8 mouse cellular contexts compared by ENCODE assay signal in the genomic region with DNA sequence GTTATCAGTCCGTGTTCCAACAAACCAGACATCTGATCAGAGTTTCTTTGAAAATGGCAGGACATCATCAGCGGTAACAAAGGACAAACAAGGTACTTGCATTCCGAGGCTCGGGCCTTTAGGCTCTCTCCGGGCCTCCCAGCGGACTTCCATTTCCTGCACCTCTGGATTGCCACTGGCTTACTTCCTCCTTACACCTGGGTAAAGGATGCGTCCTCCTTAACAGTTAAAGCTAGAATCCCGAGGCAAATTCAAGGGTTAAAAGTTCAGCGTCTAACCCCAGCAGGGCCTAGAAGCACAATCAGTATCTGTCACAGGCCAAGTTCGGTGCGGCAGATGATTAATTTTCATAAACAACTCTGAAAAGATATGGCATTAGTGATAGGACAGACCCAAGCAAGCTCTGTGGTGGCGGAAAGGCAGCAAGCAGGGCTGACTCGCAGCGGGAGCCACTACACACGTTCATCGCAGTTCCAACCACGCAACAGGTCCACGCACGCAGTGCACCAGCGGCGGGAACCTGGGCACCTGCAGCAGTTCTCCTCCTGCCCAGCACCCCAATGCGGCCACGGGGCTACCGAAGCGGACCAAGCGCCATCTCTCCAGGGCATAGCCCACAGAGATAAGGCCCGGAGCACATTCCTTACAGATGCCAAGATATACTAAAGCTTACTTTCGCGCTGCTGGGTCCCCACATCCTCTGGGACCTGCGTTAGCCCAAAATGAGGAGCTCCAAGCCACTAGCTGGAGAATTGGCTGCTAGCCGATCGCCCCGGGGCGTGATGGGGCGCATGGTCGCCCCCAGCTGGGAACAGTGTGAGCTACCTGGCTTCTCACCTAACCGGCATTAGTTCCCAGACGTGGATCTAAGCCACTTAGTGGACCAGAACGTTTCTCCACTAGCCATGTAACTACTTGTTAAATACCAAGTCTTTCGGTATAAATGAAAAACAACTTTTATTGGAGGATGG. TPM values are rescaled to one million over a fixed set of nuclear protein-coding genes. Genes with fewer than 3 reads are reported as not detected.
DNase-seq lines count a peak whose midpoint lies in the region; ATAC-seq and TF ChIP-seq lines count a peak whose summit lies in the region.

No protein-coding gene starts in this region.

- no peak for ATAC-seq in heart, embryonic 11.5 days (replicated peaks; ENCODE audit: insufficient number of reproducible peaks, low FRiP score, low TSS enrichment)
- peak; percentile 22; the same call in 1 of the 2 replicates for ATAC-seq in kidney, embryonic 14.5 days (ENCODE audit: low FRiP score, low TSS enrichment)
- ATAC-seq in lung, embryonic 15.5 days (ENCODE audit: borderline replicate concordance, extremely low read depth, low FRiP score, low TSS enrichment): peak; percentile 62
- peak; percentile 40; the same call in 1 of the 2 replicates for ATAC-seq in neutrophil, adult 5-6 weeks (ENCODE audit: extremely low read depth, insufficient number of reproducible peaks, low FRiP score, poor library complexity, severe bottlenecking)

- no peak overlapping the region for H3K27ac ChIP-seq in cortical plate, adult 2 months (ENCODE audit: insufficient read depth, low read length)
- H3K27ac ChIP-seq in heart, embryonic 11.5 days (ENCODE audit: low read depth, low read length): peak overlapping the region; percentile 75; the same call in 1 of the 2 replicates
- H3K27ac ChIP-seq in kidney, embryonic 14.5 days (ENCODE audit: low read depth, low read length): peak overlapping the region; percentile 85; the same call in 1 of the 2 replicates
- H3K27ac ChIP-seq in lung, embryonic 15.5 days: peak overlapping the region; percentile 54; the same call in 1 of the 2 replicates

- 1% methylated on average over 40 of the region's 40 CpGs for WGBS in heart, embryonic 11.5 days (ENCODE audit: insufficient replicate concordance)
- under 1% methylated on average over 40 of the region's 40 CpGs for WGBS in kidney, embryonic 14.5 days
- 2% methylated on average over 40 of the region's 40 CpGs for WGBS in lung, embryonic 15.5 days

- H3K4me3 ChIP-seq in cortical plate, adult 2 months (ENCODE audit: insufficient read depth, low read length): peak overlapping the region; percentile 76
- peak overlapping the region; percentile 80 for H3K4me3 ChIP-seq in heart, embryonic 11.5 days (ENCODE audit: low read depth, low read length)
- peak overlapping the region; percentile 77 for H3K4me3 ChIP-seq in kidney, embryonic 14.5 days (ENCODE audit: low read length)
- peak overlapping the region; percentile 64 for H3K4me3 ChIP-seq in lung, embryonic 15.5 days

- no peaks in the 10 kb centered on the region for H3K36me3 ChIP-seq in heart, embryonic 11.5 days (ENCODE audit: control insufficient read depth, insufficient read depth, low read length)
- H3K36me3 ChIP-seq in kidney, embryonic 14.5 days (ENCODE audit: control insufficient read depth, insufficient read depth, low read length): no peaks in the 10 kb centered on the region
- no peaks in the 10 kb centered on the region for H3K36me3 ChIP-seq in lung, embryonic 15.5 days

- peak overlapping the region; percentile 71 for H3K4me2 ChIP-seq in heart, embryonic 11.5 days
- H3K4me2 ChIP-seq in kidney, embryonic 14.5 days (replicated peaks; ENCODE audit: low read depth, low read length): peak overlapping the region; percentile 96
- H3K4me2 ChIP-seq in lung, embryonic 15.5 days: peak overlapping the region; percentile 85

- peak overlapping the region; percentile 78 for H3K9ac ChIP-seq in heart, embryonic 11.5 days (ENCODE audit: low read depth, low read length)
- H3K9ac ChIP-seq in kidney, embryonic 14.5 days (ENCODE audit: low read depth, low read length): peak overlapping the region; percentile 78
- H3K9ac ChIP-seq in lung, embryonic 15.5 days: peak overlapping the region; percentile 54

- H3K9me3 ChIP-seq in heart, embryonic 11.5 days (replicated peaks; ENCODE audit: control insufficient read depth, low read length): no peaks in the 10 kb centered on the region
- no peaks in the 10 kb centered on the region for H3K9me3 ChIP-seq in kidney, embryonic 14.5 days (ENCODE audit: control insufficient read depth, low read length)
- H3K9me3 ChIP-seq in lung, embryonic 15.5 days: no peaks in the 10 kb centered on the region

- TF ChIP-seq CTCF in cortical plate, adult 2 months (IDR thresholded peaks at IDR 0.05; ENCODE audit: extremely low read depth, insufficient read depth, low read length): no peak

- no peak for TF ChIP-seq POLR2A in cortical plate, adult 2 months (IDR thresholded peaks at IDR 0.05; ENCODE audit: extremely low read depth, insufficient read depth, low read length)

- no peaks in the 10 kb centered on the region for H3K27me3 ChIP-seq in heart, embryonic 11.5 days (ENCODE audit: control insufficient read depth, insufficient read depth, low read length)
- no peaks in the 10 kb centered on the region for H3K27me3 ChIP-seq in kidney, embryonic 14.5 days (ENCODE audit: control insufficient read depth, insufficient read depth, low read length)
- H3K27me3 ChIP-seq in lung, embryonic 15.5 days: no peaks in the 10 kb centered on the region

- peaks cover 3% of the 10 kb centered on the region; the same call in 1 of the 2 replicates for H3K4me1 ChIP-seq in cortical plate, adult 2 months (ENCODE audit: control insufficient read depth, insufficient read depth, low read length)
- peaks cover 11% of the 10 kb centered on the region; the same call in 1 of the 2 replicates for H3K4me1 ChIP-seq in heart, embryonic 11.5 days (ENCODE audit: control insufficient read depth, insufficient read depth, low read length)
- H3K4me1 ChIP-seq in kidney, embryonic 14.5 days (ENCODE audit: control insufficient read depth, insufficient read depth, low read length): 0 out of 2 replicates have a peak, but pooled peaks cover 5% of the 10 kb centered on the region
- H3K4me1 ChIP-seq in lung, embryonic 15.5 days: peaks cover 17% of the 10 kb centered on the region

- DNase-seq in A20 (ENCODE audit: low read depth, low spot score) (peak; percentile 80), R1 (ENCODE audit: low read depth, low spot score) (peak; percentile 51)
- peak; percentile 73 to 78 for DNase-seq in thymus, postnatal 36 days

RNA-seq across cellular contexts. Expression of a gene that starts 1.0 kb away (rescaled TPM):
- polyA plus RNA-seq in cortical plate, adult 2 months (2012; rRNA removed): 9.3 and 12.8 TPM in 2 replicates
- polyA plus RNA-seq in heart, embryonic 11.5 days (2014; fragmentation: Nextera tagmentation; extraction: Ambion mirVana): 11.2 and 13.4 TPM in 2 replicates
- 13.5 and 18.6 TPM in 2 replicates for polyA plus RNA-seq in kidney, embryonic 14.5 days (2014; fragmentation: Nextera tagmentation; extraction: Ambion mirVana)
- 9.3 and 11.4 TPM in 2 replicates for polyA plus RNA-seq in lung, embryonic 15.5 days (2015; fragmentation: Nextera tagmentation; extraction: Ambion mirVana)
- total RNA-seq in neutrophil, adult 5-6 weeks (2017): 9.3 and 11.8 TPM in 2 replicates
